Mouse (Mus musculus) heart, postnatal 0 days (tissue): ENCODE results near the gene Rnf215. TPM values are rescaled to one million over a fixed set of nuclear protein-coding genes. Genes with fewer than 3 reads are reported as not detected.

Source experiments
- ATAC-seq: fragments of 200-750 bp; cut with Nextera tagmentation; 2 replicates; pipeline ENCODE4 v1.8.0; 2017; ENCODE audit warnings: low read depth, moderate number of reproducible peaks, moderate library complexity; ENCODE audit not compliant: insufficient read depth
- DNase-seq: peaks from one replicate; pipeline ENCODE4 v3.0.0-alpha.2; 2016; ENCODE audit warnings: low spot score
- H3K27ac ChIP-seq: fragments of 300-500 bp; sonication (generic); 2 replicates; pipeline ENCODE4 v1.5.1; 2014; ENCODE audit warnings: low read depth, mild to moderate bottlenecking
- H3K27me3 ChIP-seq: fragments of 300-500 bp; sonication (generic); 2 replicates; pipeline ENCODE4 v1.6.1; 2014; ENCODE audit warnings: low read length, mixed read lengths; ENCODE audit not compliant: control insufficient read depth, insufficient read depth
- H3K36me3 ChIP-seq: fragments of 300-500 bp; sonication (generic); replicated peaks from 2 replicates; pipeline ENCODE4 v1.6.1; 2014; ENCODE audit warnings: low read length, mixed read lengths; ENCODE audit not compliant: control insufficient read depth, insufficient read depth
- H3K4me1 ChIP-seq: fragments of 300-500 bp; sonication (generic); 2 replicates; pipeline ENCODE4 v1.6.1; 2014; ENCODE audit warnings: antibody characterized with exemption; ENCODE audit not compliant: control insufficient read depth, insufficient read depth
- H3K4me2 ChIP-seq: fragments of 300-500 bp; sonication (generic); 2 replicates; pipeline ENCODE4 v1.6.1; 2014; ENCODE audit warnings: low read depth, mild to moderate bottlenecking, low read length, moderate library complexity
- H3K4me3 ChIP-seq: fragments of 300-500 bp; sonication (generic); 2 replicates; pipeline ENCODE4 v1.5.1; 2014; ENCODE audit warnings: low read depth, low read length
- H3K9ac ChIP-seq: fragments of 300-500 bp; sonication (generic); replicated peaks from 2 replicates; pipeline ENCODE4 v1.6.1; 2014; ENCODE audit warnings: low read depth, low read length, mixed read lengths
- H3K9me3 ChIP-seq: fragments of 300-500 bp; sonication (generic); replicated peaks from 2 replicates; pipeline ENCODE4 v1.6.1; 2016; ENCODE audit warnings: low read length; ENCODE audit not compliant: control insufficient read depth
- CTCF ChIP-seq: IDR thresholded peaks from 2 replicates; pipeline ENCODE4 v1.5.1; 2016; ENCODE audit warnings: antibody characterized with exemption, control low read depth, low read depth
- EP300 ChIP-seq: IDR thresholded peaks from 2 replicates; pipeline ENCODE4 v1.6.1; 2016; ENCODE audit warnings: antibody characterized with exemption, low read depth
- WGBS: fragments of 180-500 bp; shearing (Covaris S2); extraction: QIAGEN DNeasy Blood & Tissue Kit; methylation state at CpG from one replicate; pipeline ENCODE4 v1.1.7; 2014; 5-methylcytosine and 5-hydroxymethylcytosine counted together
- polyA plus RNA-seq: library from polyadenylated mRNA; unstranded; fragments of >200 nt; fragmentation: Nextera tagmentation; extraction: Ambion mirVana; gene quantifications from 2 replicates; pipeline ENCODE4 v1.2.1, GENCODE M21; 2015
- total RNA-seq: library from RNA; depleted of rRNA; stranded (reverse); fragments of >200 nt; gene quantifications from 2 replicates; pipeline ENCODE4 v1.2.3, GENCODE M21; 2014; ENCODE audit warnings: low replicate concordance

Rnf215 gene
- total and polyA plus RNA-seq, 2 experiments from 2014 or later, result 17.4 to 36.1 TPM

DNA sequence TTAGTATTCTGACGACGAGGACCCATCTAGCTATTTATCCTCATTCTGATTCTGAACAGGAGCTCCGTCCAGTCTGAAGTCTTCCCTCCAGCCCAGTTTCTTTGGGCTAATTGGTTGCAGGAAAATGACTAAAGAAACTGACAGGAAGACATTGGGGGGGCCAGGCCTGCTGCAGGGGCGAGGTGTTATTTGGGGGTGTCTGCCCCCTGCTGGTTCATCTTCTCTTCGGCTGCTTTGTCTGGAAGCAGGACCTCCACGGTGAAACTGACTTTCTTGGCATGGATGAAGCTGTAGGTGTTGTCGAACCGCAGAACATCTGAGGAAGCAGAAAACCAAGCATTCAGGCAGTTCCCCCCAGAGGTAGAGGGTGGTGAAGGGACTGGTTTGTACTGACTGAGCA, 36.9 kb upstream of the Rnf215 start:
- Histone ChIP-seq H3K27ac (no peak overlapping the region), H3K4me2 (no peak overlapping the region), H3K4me3 (no peak overlapping the region), H3K27me3 (no peaks in the 10 kb centered on the region), H3K36me3 (peaks cover 1% of the 10 kb centered on the region; the same call in 1 of the 2 replicates), H3K4me1 (peaks cover 12% of the 10 kb centered on the region), H3K9me3 (no peaks in the 10 kb centered on the region), H3K9ac (no peak overlapping the region)
- ATAC-seq, result no peak
- 64% methylated on average over 8 of the region's 8 CpGs for WGBS
- no peak for DNase-seq
- TF ChIP-seq EP300 (no peak), CTCF (no peak)

DNA sequence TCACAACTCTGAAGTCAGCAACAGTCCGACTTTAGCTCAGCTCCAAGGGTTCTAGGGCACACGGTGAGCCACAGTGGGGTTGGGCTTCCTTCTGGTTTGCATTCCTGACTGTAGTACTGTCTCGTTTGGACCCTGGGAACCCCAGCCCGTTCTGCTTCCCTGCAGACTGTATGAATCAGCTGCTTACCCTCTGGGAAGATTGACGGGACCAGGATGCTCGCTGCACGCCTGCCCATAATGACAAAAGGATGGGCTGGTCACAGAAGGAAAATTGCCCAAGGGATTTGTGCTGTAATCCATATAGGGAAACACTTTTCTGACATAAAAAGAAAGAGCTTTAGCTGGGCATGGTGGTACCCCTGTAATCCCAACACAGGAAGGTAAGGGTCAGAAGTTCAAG, 36.2 kb upstream of the Rnf215 start:
- no peak for TF ChIP-seq CTCF
- no peak for TF ChIP-seq EP300
- ATAC-seq (no peak), DNase-seq (no peak)
- no peak overlapping the region for H3K27ac ChIP-seq
- H3K27me3 ChIP-seq, result no peaks in the 10 kb centered on the region
- H3K4me3 ChIP-seq, result no peak overlapping the region
- H3K9me3 ChIP-seq, result no peaks in the 10 kb centered on the region
- no peak overlapping the region for H3K9ac ChIP-seq
- no peaks in the 10 kb centered on the region for H3K36me3 ChIP-seq
- 59% methylated on average over 7 of the region's 7 CpGs for WGBS
- H3K4me2 ChIP-seq, result no peak overlapping the region
- H3K4me1 ChIP-seq, result peaks cover 12% of the 10 kb centered on the region

DNA sequence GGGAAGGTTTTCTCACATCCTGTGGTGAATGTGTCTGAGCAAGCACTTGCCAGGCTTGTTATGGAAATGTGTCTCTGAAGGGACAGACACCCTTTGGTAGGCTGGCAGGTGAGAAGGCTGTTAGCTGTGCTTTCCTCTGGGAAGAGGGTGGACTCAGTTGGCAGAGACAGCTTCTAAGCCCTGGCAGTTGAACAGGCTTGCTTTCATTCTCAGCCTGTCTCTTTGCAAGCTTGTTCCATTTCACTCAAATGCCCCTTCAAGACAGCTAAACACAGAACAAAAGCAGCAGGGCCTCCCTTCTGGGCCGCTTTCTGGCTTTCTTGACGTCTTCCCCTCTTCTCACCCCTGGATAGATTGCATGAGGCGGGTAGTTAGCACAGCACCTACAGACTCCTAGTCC, 35.6 kb upstream of the Rnf215 start:
- H3K4me2 ChIP-seq, result no peak overlapping the region
- no peaks in the 10 kb centered on the region for H3K27me3 ChIP-seq
- TF ChIP-seq CTCF (no peak), EP300 (no peak)
- DNase-seq, result no peak
- H3K36me3 ChIP-seq, result no peaks in the 10 kb centered on the region
- no peak overlapping the region for H3K27ac ChIP-seq
- H3K9ac ChIP-seq, result no peak overlapping the region
- no peak for ATAC-seq
- no peaks in the 10 kb centered on the region for H3K9me3 ChIP-seq
- no peak overlapping the region for H3K4me3 ChIP-seq
- H3K4me1 ChIP-seq, result peaks cover 12% of the 10 kb centered on the region
- WGBS, result 71% methylated on average over 3 of the region's 3 CpGs

DNA sequence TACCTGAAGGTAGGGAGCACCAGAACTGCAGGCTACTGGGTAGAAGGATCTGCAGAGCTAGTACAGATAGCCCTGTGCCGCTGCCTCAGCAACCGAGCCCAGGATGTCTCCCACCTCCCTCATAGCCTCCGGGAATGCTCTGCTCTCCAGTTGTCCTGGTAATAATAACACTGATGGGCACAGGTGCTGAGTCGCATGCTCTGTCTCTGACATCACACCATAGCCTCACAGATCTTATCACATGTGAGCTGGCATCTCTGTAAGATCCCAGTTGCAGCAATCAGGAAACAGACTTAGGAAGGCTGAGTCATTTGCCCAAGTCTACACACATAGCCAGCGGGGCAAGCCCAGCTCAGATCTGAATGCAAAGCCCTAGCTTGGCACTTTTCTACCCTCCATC, 33.2 kb upstream of the Rnf215 start:
- Histone ChIP-seq H3K4me3 (no peak overlapping the region), H3K4me1 (peaks cover 5% of the 10 kb centered on the region), H3K27me3 (no peaks in the 10 kb centered on the region), H3K36me3 (no peaks in the 10 kb centered on the region), H3K9me3 (no peaks in the 10 kb centered on the region), H3K9ac (no peak overlapping the region), H3K4me2 (no peak overlapping the region), H3K27ac (no peak overlapping the region)
- whole genome bisulfite sequencing, result 61% methylated on average over 5 of the region's 5 CpGs
- ATAC-seq (no peak), DNase-seq (no peak)
- TF ChIP-seq CTCF (no peak), EP300 (no peak)

DNA sequence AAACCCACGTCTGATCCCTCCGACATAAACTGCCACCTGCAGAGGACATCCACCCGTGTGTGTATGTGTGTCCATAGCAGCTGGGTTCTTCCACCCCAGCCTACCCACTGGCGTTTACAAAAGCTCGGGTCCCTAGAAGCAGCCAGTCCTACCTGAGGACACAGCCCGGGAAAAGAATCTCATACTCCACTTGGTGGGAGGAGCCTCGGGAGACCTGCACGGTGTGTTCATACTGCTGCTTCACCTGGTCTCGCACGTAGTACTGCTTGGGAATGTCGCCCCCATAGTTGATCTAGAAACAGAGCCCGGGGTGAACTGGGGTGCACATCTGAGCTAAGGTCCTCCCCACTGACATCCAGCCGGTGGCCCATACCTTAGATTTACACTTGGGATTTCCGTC, 31.5 kb upstream of the Rnf215 start:
- H3K9me3 ChIP-seq, result no peaks in the 10 kb centered on the region
- WGBS, result 75% methylated on average over 14 of the region's 14 CpGs
- TF ChIP-seq EP300 (no peak), CTCF (no peak)
- H3K4me1 ChIP-seq, result no peaks in the 10 kb centered on the region
- H3K27ac ChIP-seq, result no peak overlapping the region
- ATAC-seq (no peak), DNase-seq (no peak)
- H3K36me3 ChIP-seq, result no peaks in the 10 kb centered on the region
- no peak overlapping the region for H3K9ac ChIP-seq
- no peak overlapping the region for H3K4me2 ChIP-seq
- H3K27me3 ChIP-seq, result no peaks in the 10 kb centered on the region
- H3K4me3 ChIP-seq, result no peak overlapping the region

DNA sequence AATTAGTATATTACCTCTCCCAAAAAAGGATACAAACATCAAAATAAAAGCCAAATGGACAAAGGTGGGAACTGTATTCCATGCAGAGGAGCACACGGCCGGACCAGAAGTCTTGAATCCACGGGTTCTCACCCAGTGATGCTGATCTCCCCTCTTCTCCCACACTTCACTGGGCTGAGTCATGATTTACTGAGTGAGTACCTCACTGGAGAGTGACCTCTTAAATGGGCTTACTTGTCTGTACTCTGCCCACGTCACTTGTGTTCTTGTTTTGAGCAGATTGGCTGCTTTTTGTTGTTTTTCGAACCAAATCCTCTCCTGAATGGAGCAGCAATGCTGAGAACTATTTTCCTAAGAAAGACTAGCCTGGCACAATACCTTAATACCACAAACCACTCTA, 30.0 kb upstream of the Rnf215 start:
- WGBS, result 80% methylated on average over 5 of the region's 5 CpGs
- no peak for TF ChIP-seq EP300
- TF ChIP-seq CTCF, result no peak

More for the DNA sequence above, 30.0 kb upstream of the Rnf215 start:
- Histone ChIP-seq H3K4me1 (no peaks in the 10 kb centered on the region), H3K4me2 (no peak overlapping the region), H3K4me3 (no peak overlapping the region), H3K9me3 (no peaks in the 10 kb centered on the region), H3K36me3 (no peaks in the 10 kb centered on the region), H3K27me3 (no peaks in the 10 kb centered on the region), H3K9ac (no peak overlapping the region), H3K27ac (no peak overlapping the region)
- DNase-seq (no peak), ATAC-seq (no peak)
